Mouse (Mus musculus) retina, postnatal 1 day (tissue): Measurements from ENCODE around the gene Borcs6.
"Not testable (repeated sequence)": the region's sequence is repeated elsewhere in the genome, so short reads cannot be mapped to it uniquely, and the experiment has no call there.

Experiments used
- DNase-seq: peaks from one replicate; pipeline ENCODE4 v3.0.0-alpha.2; 2012

Gene Borcs6

GRCm38 (mm10) chr11:69059357-69059974, at the start of gene Borcs6:
TSS of gene Borcs6 (plus strand) at chr11:69059717.
- DNase-seq: peak; percentile 99

GRCm38 (mm10) chr11:69010400-69011323, 48.9 kb upstream of the Borcs6 start:
- DNase-seq: no peak

GRCm38 (mm10) chr11:69011445-69011844, 48.1 kb upstream of the Borcs6 start:
- not testable (repeated sequence) for DNase-seq

DNA sequence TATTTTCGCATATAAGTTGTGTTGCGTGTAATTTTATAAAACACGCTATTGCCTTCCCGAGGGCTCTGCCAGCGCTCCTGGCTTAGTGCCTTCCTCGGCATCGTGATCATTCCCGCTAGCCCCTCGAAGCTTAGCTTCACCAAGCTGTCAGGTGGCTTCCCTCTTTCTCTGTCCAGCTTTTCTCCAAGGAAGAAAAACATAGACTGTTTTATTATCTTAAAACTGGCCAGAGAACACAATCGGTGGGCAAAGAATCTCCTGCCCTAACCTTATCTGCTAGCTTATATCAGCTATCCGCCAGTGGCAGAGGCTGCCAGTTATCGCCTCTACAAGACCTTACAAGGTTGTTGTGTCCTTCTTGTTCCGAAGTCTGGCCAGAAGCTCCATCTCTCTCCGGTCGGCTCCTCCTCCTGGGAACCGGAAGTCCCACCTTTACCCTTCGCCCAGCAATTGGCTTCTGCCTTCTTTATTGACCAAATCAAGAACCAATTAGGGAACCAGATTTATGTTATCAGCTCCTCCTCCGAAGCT, 47.4 kb upstream of the Borcs6 start:
- peak; percentile 96 for DNase-seq

- DNase-seq: peak; percentile 97
Measured at GRCm38 (mm10) chr11:69015644-69016441, 43.7 kb upstream of the Borcs6 start, which contains the start of gene Ctc1. TSS of gene Ctc1 (plus strand) at chr11:69015911.

- no peak for DNase-seq
Measured at GRCm38 (mm10) chr11:69016755-69017154, 42.8 kb upstream of the Borcs6 start.

DNA sequence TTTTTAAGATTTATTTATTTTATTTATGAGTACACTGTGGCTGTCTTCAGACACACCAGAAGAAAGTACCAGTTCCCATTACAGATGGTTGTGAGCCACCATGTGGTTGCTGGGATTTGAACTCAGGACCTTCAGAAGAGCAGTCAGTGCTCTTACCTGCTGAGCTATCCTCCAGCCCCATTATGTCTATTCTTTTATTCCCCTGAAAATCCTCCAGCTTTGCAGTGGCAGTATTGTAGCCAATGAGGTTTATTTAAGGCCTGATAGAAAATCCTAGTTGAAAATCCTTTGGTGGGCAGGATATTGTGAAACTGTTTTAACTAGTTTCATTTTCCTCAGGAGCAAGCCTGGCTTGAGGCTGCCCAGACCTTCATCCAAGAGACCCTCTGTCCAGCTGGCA, 38.8 kb upstream of the Borcs6 start:
- DNase-seq: no peak

- DNase-seq: no peak
Measured at GRCm38 (mm10) chr11:69026562-69026961, 33.0 kb upstream of the Borcs6 start.

DNA sequence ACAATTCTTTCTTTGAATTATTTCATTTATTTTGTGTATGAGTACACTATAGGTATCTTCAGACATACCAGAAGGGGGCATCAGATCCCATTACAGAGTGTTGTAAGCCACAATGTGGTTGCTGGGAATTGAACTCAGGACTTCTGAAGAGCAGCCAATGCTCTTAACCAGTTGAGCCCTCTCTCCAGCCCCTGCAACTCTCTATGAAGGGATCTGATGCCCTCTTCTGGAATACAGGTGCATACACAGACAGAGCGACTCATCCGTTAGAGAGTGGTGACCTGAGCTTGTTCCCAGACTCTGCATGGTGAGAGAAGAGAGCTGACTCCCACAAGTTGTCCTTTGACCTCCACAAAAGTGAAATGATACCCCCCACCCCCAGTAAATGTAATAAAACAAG, 30.7 kb upstream of the Borcs6 start:
- DNase-seq: peak; percentile 40

DNA sequence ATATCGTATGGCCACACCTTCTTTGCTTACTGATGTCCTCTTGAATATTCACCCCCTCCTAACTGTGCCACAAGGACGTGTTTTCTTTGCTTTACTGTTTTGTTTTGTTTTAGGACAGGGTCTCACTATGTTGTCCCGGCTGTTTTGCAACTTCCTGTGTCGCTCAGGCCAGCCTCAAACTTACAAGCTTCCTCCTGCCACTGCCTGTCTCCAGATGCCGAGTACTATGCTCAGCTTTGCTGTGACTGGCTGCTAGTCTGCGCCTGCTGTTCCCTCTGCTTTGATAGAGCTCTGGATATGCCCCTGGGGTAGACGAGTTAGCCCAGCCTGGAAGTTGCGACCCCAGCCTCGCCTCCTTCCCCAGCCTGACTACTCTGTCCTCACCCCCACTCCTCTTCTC, 26.0 kb upstream of the Borcs6 start:
- DNase-seq: no peak

- DNase-seq: no peak
Measured at GRCm38 (mm10) chr11:69034585-69034984, 24.9 kb upstream of the Borcs6 start.

- DNase-seq: no peak
Measured at GRCm38 (mm10) chr11:69035411-69035810, 24.1 kb upstream of the Borcs6 start.

GRCm38 (mm10) chr11:69035849-69036248, 23.7 kb upstream of the Borcs6 start:
- DNase-seq: peak; percentile 91

GRCm38 (mm10) chr11:69036486-69037230, 22.9 kb upstream of the Borcs6 start:
- DNase-seq: peak; percentile 88

DNA sequence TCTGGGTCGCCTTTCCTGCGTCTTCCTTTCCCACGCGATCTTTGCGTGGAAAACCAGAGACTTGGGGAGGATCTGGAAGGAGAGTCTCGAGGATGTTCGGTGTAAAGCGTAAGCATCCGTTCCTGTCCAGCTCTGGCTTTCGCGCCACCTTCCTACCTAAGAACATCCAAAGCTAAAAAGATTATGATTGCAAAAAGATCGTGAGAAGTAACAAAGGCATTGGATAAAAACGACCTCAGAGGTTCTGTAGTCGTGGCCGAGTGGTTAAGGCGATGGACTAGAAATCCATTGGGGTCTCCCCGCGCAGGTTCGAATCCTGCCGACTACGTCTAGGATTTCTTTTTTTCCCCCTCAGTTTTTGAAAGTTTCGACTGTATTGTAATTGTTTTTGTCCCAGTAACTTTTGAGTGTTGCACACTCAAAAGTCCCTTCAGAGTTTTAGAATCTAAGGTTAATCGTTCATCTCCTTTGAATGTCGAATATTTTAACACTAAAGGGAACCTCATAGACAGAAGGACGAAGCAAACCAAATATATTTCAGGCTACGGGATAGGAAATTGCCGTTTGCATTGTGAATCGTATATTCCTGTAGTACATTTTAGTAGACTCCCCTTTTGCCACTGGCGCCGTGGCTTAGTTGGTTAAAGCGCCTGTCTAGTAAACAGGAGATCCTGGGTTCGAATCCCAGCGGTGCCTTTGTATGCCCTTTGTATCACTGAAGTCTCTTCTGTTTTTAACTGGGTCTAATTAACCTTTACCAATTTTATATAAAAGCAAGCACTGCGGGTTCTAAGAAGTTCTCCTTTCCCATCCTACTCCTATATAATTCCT, 22.1 kb upstream of the Borcs6 start:
- peak; percentile 92 for DNase-seq

- DNase-seq: peak; percentile 22
Measured at GRCm38 (mm10) chr11:69038173-69038572, 21.3 kb upstream of the Borcs6 start.

DNA sequence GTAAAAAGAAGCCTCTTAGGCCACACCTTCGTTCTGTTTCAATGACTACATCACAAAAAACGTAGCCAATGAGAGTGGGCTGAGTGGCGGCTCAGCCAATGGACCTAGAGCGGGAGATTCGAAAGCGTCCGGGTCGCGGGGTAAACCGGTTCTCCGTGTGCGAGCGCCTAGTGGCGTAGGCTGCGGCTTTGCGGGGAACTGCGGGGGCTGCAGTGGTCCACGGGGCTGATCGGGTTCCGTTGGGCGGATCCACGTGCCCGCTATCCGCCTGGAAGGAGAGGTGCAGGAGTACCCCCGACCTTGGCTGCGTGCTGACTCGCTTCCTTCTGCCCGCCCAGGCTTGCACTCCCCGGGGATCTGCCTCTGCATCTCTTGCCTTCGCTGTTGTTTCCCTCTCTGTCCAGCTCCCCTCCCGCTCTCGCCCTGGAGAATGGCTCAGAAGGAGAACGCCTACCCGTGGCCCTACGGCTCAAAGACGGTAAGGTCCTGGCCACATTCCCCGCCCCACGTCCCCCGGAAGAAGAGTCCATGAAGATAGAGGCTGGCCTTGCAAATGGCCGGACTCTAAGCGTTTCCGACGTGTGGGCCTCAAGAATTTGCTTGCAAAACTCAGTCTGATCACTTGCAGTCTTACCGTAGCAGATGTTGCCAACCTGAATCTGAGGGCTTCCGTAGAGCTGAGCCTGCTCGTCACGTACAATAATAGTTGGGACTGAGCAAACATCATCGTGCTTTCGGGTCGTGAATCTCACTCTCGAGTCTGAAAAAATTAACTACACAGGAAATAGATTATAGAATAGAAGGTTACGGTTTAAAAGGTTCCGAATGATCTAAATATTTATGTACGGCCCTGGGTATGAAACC, 13.8 kb upstream of the Borcs6 start, which contains the start of gene Aurkb:
Aurkb (plus strand) TSS at position 117 of the 864 bp plus-strand sequence.
- peak; percentile 94 for DNase-seq

- no peak for DNase-seq
Measured at GRCm38 (mm10) chr11:69046395-69046774, 13.1 kb upstream of the Borcs6 start.

GRCm38 (mm10) chr11:69047592-69047991, 11.9 kb upstream of the Borcs6 start:
- no peak for DNase-seq

- DNase-seq: no peak
Measured at GRCm38 (mm10) chr11:69048151-69048550, 11.4 kb upstream of the Borcs6 start.
